Mouse (Mus musculus) hindlimb bud, embryonic 11.5 days (tissue): ENCODE data around the gene Tnnt2.

ENCODE experiments used
- DNase-seq: peaks from one replicate; pipeline ENCODE4 v3.0.0-alpha.2; 2012; ENCODE audit warnings: low read depth, low spot score; ENCODE audit errors: extremely low spot score

The Tnnt2 gene

DNA sequence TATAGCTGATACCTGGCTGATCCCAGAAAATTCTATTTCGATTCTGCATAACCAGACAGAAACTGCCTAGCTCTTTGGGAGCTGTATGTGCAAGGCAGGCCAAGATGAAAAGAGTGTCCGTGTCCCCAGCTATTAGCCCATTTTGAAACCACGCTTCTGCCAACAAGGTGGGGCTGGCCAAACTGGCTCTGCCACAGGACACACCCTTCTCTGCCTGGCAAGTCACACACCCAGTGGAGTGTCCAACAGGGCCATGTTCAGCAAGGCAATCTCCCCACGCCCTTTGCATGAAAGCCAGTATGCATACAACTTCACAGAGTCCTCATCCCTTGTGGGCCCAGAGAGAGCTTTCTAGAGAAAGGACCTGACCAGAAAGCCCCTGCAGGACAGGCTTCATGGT lies 59.2 kb downstream of the Tnnt2 start:
- no peak for DNase-seq

- no peak for DNase-seq
Observed at GRCm38 (mm10) chr1:135899295-135899694, 63.1 kb downstream of the Tnnt2 start.

- no peak for DNase-seq
Observed at GRCm38 (mm10) chr1:135899991-135900515, 63.9 kb downstream of the Tnnt2 start.
